Mouse (Mus musculus) olfactory bulb, adult 2 months (tissue): ENCODE data around the gene Vps52. TPM values are rescaled to one million over a fixed set of nuclear protein-coding genes. Genes with fewer than 3 reads are reported as not detected.
A peak's percentile ranks its signal among the peaks of the same experiment; 100 is the strongest.
"Not testable (repeated sequence)": the region's sequence is repeated elsewhere in the genome, so short reads cannot be mapped to it uniquely, and the experiment has no call there.

ENCODE experiments used
- H3K27ac ChIP-seq: fragments of 200-500 bp; 2 replicates; pipeline ENCODE4 v1.5.1; 2012; ENCODE audit warnings: low read depth, low read length; ENCODE audit not compliant: insufficient read depth
- H3K4me1 ChIP-seq: fragments of 200-500 bp; 2 replicates; pipeline ENCODE4 v1.6.1; 2012; ENCODE audit warnings: low read length; ENCODE audit not compliant: control insufficient read depth, insufficient read depth
- H3K4me3 ChIP-seq: fragments of 200-500 bp; 2 replicates; pipeline ENCODE4 v1.5.1; 2012; ENCODE audit warnings: mild to moderate bottlenecking, low read depth, low read length, moderate library complexity; ENCODE audit not compliant: insufficient read depth
- CTCF ChIP-seq: fragments of 200-500 bp; IDR thresholded peaks from 2 replicates; pipeline ENCODE4 v1.5.1; 2012; ENCODE audit warnings: low read depth, mild to moderate bottlenecking, low read length, moderate library complexity; ENCODE audit not compliant: insufficient read depth
- POLR2A ChIP-seq: fragments of 200-500 bp; IDR thresholded peaks from 2 replicates; pipeline ENCODE4 v1.6.1; 2012; ENCODE audit warnings: mild to moderate bottlenecking, low read depth, low read length, moderate library complexity; ENCODE audit not compliant: insufficient read depth
- WGBS: fragments of 180-500 bp; shearing (Covaris S2); methylation state at CpG from one replicate; pipeline ENCODE4 v1.1.7; 2018; 5-methylcytosine and 5-hydroxymethylcytosine counted together
- polyA plus RNA-seq: library from polyadenylated mRNA; stranded (reverse); fragments of >200 nt; gene quantifications from 2 replicates; pipeline ENCODE4 v1.2.4, GENCODE M21; 2012; ENCODE audit warnings: low replicate concordance; ENCODE audit not compliant: missing spikeins, insufficient read depth, insufficient read length

Gene Vps52
- polyA plus RNA-seq, 1 experiment, result not detected

GRCm38 (mm10) chr17:33951021-33951946 is 4.3 kb upstream of the Vps52 start, which contains the start of gene B3galt4:
TSS of gene B3galt4 (minus strand) at chr17:33951488.
- Histone ChIP-seq H3K27ac (peak within 1 kb of the TSS; percentile 76), H3K4me1 (peaks cover 35% of the 10 kb centered on the region), H3K4me3 (peak within 1 kb of the TSS; percentile 72)
- WGBS, result under 1% methylated on average over 41 of the region's 45 CpGs
- TF ChIP-seq POLR2A (peak; percentile 72), CTCF (no peak)

GRCm38 (mm10) chr17:33952015-33952414 is 3.6 kb upstream of the Vps52 start:
- H3K27ac ChIP-seq, H3K4me3 ChIP-seq: not testable (repeated sequence)
- 76% methylated on average over 13 of the region's 13 CpGs for WGBS
- peaks cover 35% of the 10 kb centered on the region for H3K4me1 ChIP-seq

DNA sequence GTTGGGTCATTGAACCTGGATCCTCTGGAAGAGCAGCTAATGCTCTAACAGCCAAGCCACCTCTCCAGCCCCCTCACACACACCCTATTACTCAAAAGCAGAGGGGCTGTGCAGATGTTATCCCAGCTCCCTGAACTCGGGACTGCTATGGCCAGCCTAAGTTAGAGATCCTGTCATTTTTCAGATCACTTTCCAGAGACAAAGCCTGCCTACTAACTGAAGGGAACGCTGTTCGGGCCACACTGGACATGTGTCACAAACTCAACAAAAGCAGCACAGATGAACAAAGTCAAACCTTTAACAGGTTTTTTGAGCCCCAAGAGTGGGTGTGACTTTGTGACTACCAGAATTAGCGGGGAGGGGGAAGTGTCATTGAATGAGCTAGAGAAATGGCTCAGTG is 2.7 kb upstream of the Vps52 start:
- Histone ChIP-seq H3K27ac (no peak overlapping the region), H3K4me3 (no peak overlapping the region), H3K4me1 (peaks cover 38% of the 10 kb centered on the region)
- WGBS, result 80% methylated on average over 4 of the region's 4 CpGs
- no peak for TF ChIP-seq POLR2A
- TF ChIP-seq CTCF, result no peak

DNA sequence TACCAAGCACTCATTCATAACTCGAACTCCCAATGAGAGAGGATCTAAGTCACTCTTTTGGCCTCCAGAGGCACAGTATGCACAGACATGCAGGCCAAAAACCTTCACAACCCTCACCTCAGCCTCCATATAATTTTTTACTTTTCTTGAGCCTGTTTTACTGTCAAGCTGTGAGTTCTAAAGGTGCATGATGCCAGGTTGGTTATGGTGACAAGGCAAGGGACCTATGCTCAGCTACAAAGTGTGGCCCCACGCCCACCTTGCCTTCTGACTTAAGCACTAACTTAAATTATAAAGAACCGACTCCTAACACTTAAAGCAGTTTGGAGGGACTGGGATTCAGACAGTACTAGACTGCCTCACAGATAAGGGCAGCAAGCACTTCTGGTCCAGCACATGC is 2.3 kb upstream of the Vps52 start:
- H3K4me3 ChIP-seq, result no peak overlapping the region
- H3K4me1 ChIP-seq, result peaks cover 39% of the 10 kb centered on the region
- TF ChIP-seq CTCF (no peak), POLR2A (no peak)
- 81% methylated on average over 3 of the region's 3 CpGs for WGBS
- no peak overlapping the region for H3K27ac ChIP-seq

DNA sequence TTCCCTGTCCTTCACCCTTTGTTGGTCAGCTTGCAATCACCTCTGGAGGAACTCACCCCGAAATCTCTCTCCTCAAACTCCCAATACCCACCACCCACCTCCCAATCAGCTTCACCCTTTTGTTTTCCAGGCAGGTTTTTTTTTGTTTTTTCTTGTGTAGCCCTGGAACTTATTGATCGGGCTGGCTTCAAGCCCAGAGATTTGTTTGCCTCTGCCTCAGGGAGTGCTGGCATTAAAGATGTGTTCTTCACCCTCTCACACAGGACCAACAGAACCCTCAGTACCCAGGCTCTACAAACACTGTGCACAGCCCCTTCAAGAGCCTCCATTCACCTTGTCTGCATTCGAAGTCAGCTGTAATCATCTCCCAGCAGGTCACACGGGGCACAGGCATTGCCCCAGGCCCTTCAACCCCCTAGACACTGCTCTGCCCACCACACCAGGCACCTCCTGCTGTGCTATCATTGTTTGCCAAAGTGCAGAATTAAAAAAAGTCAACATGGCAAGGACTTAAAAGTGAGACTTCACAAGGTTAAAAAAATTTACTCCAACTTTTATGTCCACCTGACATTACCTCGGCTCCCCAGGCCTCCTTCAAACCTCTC is 1.5 kb upstream of the Vps52 start:
- Histone ChIP-seq H3K4me1 (peaks cover 36% of the 10 kb centered on the region), H3K27ac (no peak overlapping the region), H3K4me3 (no peak overlapping the region; the same call in 1 of the 2 replicates)
- WGBS, result 27% methylated on average over 5 of the region's 5 CpGs
- no peak for TF ChIP-seq POLR2A

DNA sequence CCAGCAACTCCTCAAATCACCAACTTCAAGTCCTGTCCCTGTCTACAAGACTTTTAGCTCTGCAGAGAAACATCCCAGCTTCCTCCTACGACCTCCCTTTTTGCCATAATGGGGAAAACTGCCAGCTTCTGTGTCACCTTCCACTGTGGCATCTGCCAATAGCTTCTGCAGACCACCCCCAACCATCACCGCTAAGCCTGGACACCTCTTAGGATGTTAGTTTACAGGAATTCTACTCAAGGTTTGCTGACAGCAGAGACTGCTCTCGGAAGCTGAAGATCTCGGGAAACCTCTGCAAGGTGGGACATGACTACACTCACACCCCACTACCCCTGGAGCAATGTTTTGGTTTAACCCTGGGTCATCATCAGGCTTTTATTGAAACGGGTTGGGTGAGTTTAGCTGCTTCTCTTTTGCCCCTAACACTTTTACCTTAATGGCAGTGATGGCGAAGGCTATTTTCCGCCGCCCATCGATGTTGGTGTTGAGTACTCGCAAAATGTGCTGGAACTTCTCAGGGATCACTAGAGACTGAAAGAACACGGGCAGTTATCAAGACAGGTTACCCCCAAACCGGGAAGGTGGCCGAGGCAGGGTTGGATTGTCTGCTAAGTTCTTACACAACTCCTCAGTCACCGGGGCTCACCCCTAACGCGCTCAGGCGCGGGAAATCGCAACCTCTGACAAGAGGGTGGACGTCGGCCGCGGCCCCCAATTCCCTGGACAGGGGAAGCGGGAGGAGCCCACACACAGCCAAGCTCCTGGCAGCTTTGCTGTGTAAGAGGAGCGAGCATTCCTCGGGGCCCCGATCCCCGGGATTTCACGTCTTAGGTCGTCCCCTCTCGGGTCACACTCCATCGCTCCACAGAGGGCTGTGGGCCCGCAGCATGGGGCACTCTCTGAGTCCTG is 712 bp upstream of the Vps52 start:
- Histone ChIP-seq H3K27ac (peak overlapping the region; percentile 30; the same call in 1 of the 2 replicates), H3K4me1 (peaks cover 29% of the 10 kb centered on the region), H3K4me3 (peak overlapping the region; percentile 83)
- no peak for TF ChIP-seq CTCF
- no peak for TF ChIP-seq POLR2A
- under 1% methylated on average over 33 of the region's 33 CpGs for WGBS

DNA sequence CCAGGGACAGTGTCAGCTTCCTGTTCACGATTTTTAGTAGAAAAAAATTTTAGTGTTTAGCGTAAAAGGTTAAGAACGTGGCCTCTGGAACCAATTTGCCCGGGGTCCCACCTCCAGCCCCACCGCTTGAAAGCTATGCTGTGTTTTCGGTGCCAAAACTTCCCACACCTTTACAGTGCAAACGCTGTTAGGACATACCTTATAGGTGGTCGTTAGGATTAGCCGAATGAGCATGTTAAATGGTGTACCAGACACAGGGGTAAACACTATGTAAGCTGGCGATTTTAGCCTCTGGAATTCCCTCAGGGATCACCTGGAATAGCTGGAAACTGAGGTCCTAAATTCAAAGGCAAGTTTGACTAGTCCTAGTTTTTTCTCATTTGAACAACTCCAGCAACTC is 724 bp downstream of the Vps52 start:
- Histone ChIP-seq H3K4me1 (peaks cover 19% of the 10 kb centered on the region), H3K4me3 (peak overlapping the region; percentile 76), H3K27ac (no peak overlapping the region)
- 6% methylated on average over 10 of the region's 10 CpGs for WGBS
- TF ChIP-seq CTCF, result no peak
- TF ChIP-seq POLR2A, result no peak

DNA sequence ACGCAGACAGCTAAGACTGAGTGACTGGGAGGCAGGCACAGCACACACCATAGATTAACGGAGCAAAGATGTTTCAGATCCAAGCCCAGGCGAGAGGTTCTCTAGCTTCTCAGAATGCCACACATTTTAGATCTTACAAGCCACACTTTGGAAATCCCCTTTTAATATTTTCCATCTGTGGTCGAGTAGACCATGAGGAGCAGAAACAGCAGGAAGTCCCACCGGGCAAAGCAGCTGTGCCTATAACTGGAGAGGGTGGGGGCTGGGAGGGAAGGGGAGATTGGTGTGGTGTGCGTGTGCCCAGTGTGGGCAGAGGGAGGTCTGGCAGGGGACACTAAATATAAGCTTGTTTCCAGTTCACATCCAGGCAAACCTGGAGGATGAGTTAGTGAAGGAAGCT is 1.9 kb downstream of the Vps52 start:
- Histone ChIP-seq H3K27ac (no peak overlapping the region), H3K4me3 (no peak overlapping the region), H3K4me1 (peaks cover 12% of the 10 kb centered on the region)
- WGBS, result 83% methylated on average over 6 of the region's 6 CpGs
- TF ChIP-seq POLR2A (no peak), CTCF (no peak)
